Mouse (Mus musculus) liver, adult 2 months (tissue): ENCODE results near the gene Palm2. TPM values are rescaled to one million over a fixed set of nuclear protein-coding genes. Genes with fewer than 3 reads are reported as not detected.

ENCODE experiments used
- DNase-seq: peaks from one replicate; pipeline ENCODE4 v3.0.0-alpha.2; 2011; ENCODE audit warnings: low read depth, low spot score; ENCODE audit errors: extremely low read depth
- H3K27ac ChIP-seq: fragments of 200-500 bp; replicated peaks from 2 replicates; pipeline ENCODE4 v1.5.1; 2012; ENCODE audit warnings: low read depth, mild to moderate bottlenecking, control low read depth, inconsistent platforms, low read length; ENCODE audit not compliant: insufficient read depth
- H3K27me3 ChIP-seq: fragments of 200-500 bp; 2 replicates; pipeline ENCODE4 v1.6.1; 2012; ENCODE audit warnings: mild to moderate bottlenecking, moderate library complexity, low read length, inconsistent platforms; ENCODE audit not compliant: control insufficient read depth, insufficient read depth
- H3K36me3 ChIP-seq: fragments of 200-500 bp; 2 replicates; pipeline ENCODE4 v1.6.1; 2012; ENCODE audit warnings: low read length, inconsistent platforms; ENCODE audit not compliant: control insufficient read depth, insufficient read depth
- H3K4me1 ChIP-seq: fragments of 200-500 bp; 2 replicates; pipeline ENCODE4 v1.6.1; 2011; ENCODE audit warnings: low read length; ENCODE audit not compliant: control insufficient read depth, insufficient read depth
- H3K4me3 ChIP-seq: fragments of 200-500 bp; 2 replicates; pipeline ENCODE4 v1.5.1; 2011; ENCODE audit warnings: low read depth, mild to moderate bottlenecking, control low read depth, low read length, moderate library complexity; ENCODE audit not compliant: insufficient read depth
- H3K79me2 ChIP-seq: fragments of 200-500 bp; 2 replicates; pipeline ENCODE4 v1.6.1; 2012; ENCODE audit warnings: inconsistent platforms, mild to moderate bottlenecking, low read length, moderate library complexity; ENCODE audit not compliant: control insufficient read depth, insufficient read depth
- H3K9ac ChIP-seq: fragments of 200-500 bp; 2 replicates; pipeline ENCODE4 v1.6.1; 2012; ENCODE audit warnings: low read depth, mild to moderate bottlenecking, control low read depth, inconsistent platforms, low read length
- CTCF ChIP-seq: fragments of 200-500 bp; IDR thresholded peaks from 2 replicates; pipeline ENCODE4 v1.5.1; 2011; ENCODE audit warnings: low read depth, low read length, control low read depth
- POLR2A ChIP-seq: fragments of 200-500 bp; IDR thresholded peaks from 2 replicates; pipeline ENCODE4 v1.6.1; 2011; ENCODE audit warnings: low read length, control low read depth; ENCODE audit not compliant: insufficient read depth; ENCODE audit errors: extremely low read depth
- WGBS: fragments of 180-500 bp; shearing (Covaris S2); methylation state at CpG from one replicate; pipeline ENCODE4 v1.1.7; 2018; 5-methylcytosine and 5-hydroxymethylcytosine counted together
- polyA plus RNA-seq: library from polyadenylated mRNA; depleted of rRNA; stranded (reverse); fragments of >200 nt; gene quantifications from 2 replicates; pipeline ENCODE4 v1.2.3, GENCODE M21; 2012
- total RNA-seq: library from RNA; depleted of rRNA; stranded (reverse); fragments of >200 nt; gene quantifications from 2 replicates; pipeline ENCODE4 v1.2.3, GENCODE M21; 2014

Gene Palm2
- total and polyA plus RNA-seq, 2 experiments, result 1.0 TPM; not detected in 1

- H3K36me3 ChIP-seq, result no peaks in the 10 kb centered on the region
- H3K27me3 ChIP-seq, result no peaks in the 10 kb centered on the region
- no peaks in the 10 kb centered on the region for H3K4me1 ChIP-seq
- WGBS, result 75% methylated on average over 6 of the region's 6 CpGs
- no peak overlapping the region for H3K27ac ChIP-seq
- TF ChIP-seq POLR2A (no peak), CTCF (no peak)
- no peak overlapping the region for H3K4me3 ChIP-seq
- no peak for DNase-seq
- no peak overlapping the region for H3K9ac ChIP-seq
- no peaks in the 10 kb centered on the region for H3K79me2 ChIP-seq
Measured at GRCm38 (mm10) chr4:57534232-57534631, 100.2 kb downstream of the Palm2 start.

GRCm38 (mm10) chr4:57535087-57535486, 101.0 kb downstream of the Palm2 start:
- DNase-seq, result no peak
- Histone ChIP-seq H3K27ac (no peak overlapping the region), H3K4me1 (no peaks in the 10 kb centered on the region), H3K4me3 (no peak overlapping the region), H3K79me2 (no peaks in the 10 kb centered on the region), H3K9ac (no peak overlapping the region), H3K36me3 (no peaks in the 10 kb centered on the region), H3K27me3 (no peaks in the 10 kb centered on the region)
- 91% methylated on average over 4 of the region's 4 CpGs for WGBS
- no peak for TF ChIP-seq CTCF

- no peaks in the 10 kb centered on the region for H3K79me2 ChIP-seq
- no peak overlapping the region for H3K9ac ChIP-seq
- WGBS, result 58% methylated on average over 4 of the region's 4 CpGs
- no peaks in the 10 kb centered on the region for H3K36me3 ChIP-seq
- no peak for DNase-seq
- no peak for TF ChIP-seq CTCF
- TF ChIP-seq POLR2A, result no peak
- no peaks in the 10 kb centered on the region for H3K27me3 ChIP-seq
- H3K4me3 ChIP-seq, result no peak overlapping the region
- H3K27ac ChIP-seq, result no peak overlapping the region
- H3K4me1 ChIP-seq, result no peaks in the 10 kb centered on the region
Measured at GRCm38 (mm10) chr4:57538029-57538688, 104.1 kb downstream of the Palm2 start.

- peak; percentile 58 for DNase-seq
- Histone ChIP-seq H3K4me1 (no peaks in the 10 kb centered on the region; the same call in 1 of the 2 replicates), H3K79me2 (no peaks in the 10 kb centered on the region), H3K4me3 (no peak overlapping the region), H3K27me3 (no peaks in the 10 kb centered on the region), H3K27ac (no peak overlapping the region), H3K36me3 (no peaks in the 10 kb centered on the region), H3K9ac (no peak overlapping the region)
- WGBS, result 16% methylated on average over 6 of the region's 6 CpGs
- no peak for TF ChIP-seq POLR2A
- TF ChIP-seq CTCF, result no peak
Measured at GRCm38 (mm10) chr4:57543692-57544256, 109.7 kb downstream of the Palm2 start.

GRCm38 (mm10) chr4:57547785-57548184, 113.7 kb downstream of the Palm2 start:
- no peak overlapping the region for H3K27ac ChIP-seq
- TF ChIP-seq CTCF (no peak), POLR2A (no peak)
- H3K4me3 ChIP-seq, result no peak overlapping the region
- no peaks in the 10 kb centered on the region for H3K36me3 ChIP-seq
- H3K4me1 ChIP-seq, result no peaks in the 10 kb centered on the region; the same call in 1 of the 2 replicates
- no peaks in the 10 kb centered on the region for H3K79me2 ChIP-seq
- no peak overlapping the region for H3K9ac ChIP-seq
- WGBS, result 90% methylated on average over 7 of the region's 7 CpGs
- DNase-seq, result no peak
- no peaks in the 10 kb centered on the region for H3K27me3 ChIP-seq

DNA sequence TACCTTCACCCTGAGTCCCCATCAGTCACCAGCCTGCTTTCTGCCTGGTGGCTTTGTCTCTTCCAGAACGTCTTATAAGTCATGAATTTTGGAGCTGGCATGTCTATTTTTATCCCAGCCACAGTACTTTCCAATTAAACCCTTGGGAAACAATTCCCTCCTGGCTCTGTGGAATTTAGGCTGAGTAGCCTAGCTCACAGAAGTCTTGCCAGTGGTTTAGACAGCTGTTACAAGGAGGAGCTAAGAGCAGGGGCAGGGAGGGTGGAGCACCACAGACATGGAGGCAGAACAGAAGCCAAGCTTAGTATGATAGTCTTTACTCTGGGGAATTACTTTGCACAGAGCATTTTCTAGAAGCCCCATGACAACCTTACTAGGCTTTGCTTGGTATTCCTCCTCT, 116.2 kb downstream of the Palm2 start:
- no peak overlapping the region for H3K27ac ChIP-seq
- no peaks in the 10 kb centered on the region for H3K27me3 ChIP-seq
- no peak overlapping the region for H3K9ac ChIP-seq
- H3K4me1 ChIP-seq, result no peaks in the 10 kb centered on the region
- DNase-seq, result no peak
- H3K79me2 ChIP-seq, result no peaks in the 10 kb centered on the region
- 58% methylated on average over 1 of the region's 1 CpGs for WGBS
- H3K36me3 ChIP-seq, result no peaks in the 10 kb centered on the region
- TF ChIP-seq CTCF (no peak), POLR2A (no peak)
- no peak overlapping the region for H3K4me3 ChIP-seq
